Mouse (Mus musculus) midbrain, embryonic 14.5 days (tissue): ENCODE measurements around the gene Fam207a. TPM values are rescaled to one million over a fixed set of nuclear protein-coding genes. Genes with fewer than 3 reads are reported as not detected.

Experiments used
- ATAC-seq: fragments of 200-750 bp; cut with Nextera tagmentation; 2 replicates; pipeline ENCODE4 v1.8.0; 2017; ENCODE audit warnings: moderate number of reproducible peaks, moderate library complexity; ENCODE audit not compliant: low FRiP score, low TSS enrichment
- DNase-seq: peaks from one replicate; pipeline ENCODE4 v3.0.0-alpha.2; 2015
- H3K27ac ChIP-seq: fragments of 300-500 bp; sonication (generic); replicated peaks from 2 replicates; pipeline ENCODE4 v1.5.1; 2014; ENCODE audit warnings: mild to moderate bottlenecking, low read depth, low read length, moderate library complexity
- H3K27me3 ChIP-seq: fragments of 300-500 bp; sonication (generic); 2 replicates; pipeline ENCODE4 v1.6.1; 2014; ENCODE audit warnings: low read length, control low read depth, mixed read lengths; ENCODE audit not compliant: control insufficient read depth, insufficient read depth
- H3K36me3 ChIP-seq: fragments of 300-500 bp; sonication (generic); 2 replicates; pipeline ENCODE4 v1.6.1; 2014; ENCODE audit warnings: low read length, control low read depth; ENCODE audit not compliant: control insufficient read depth, insufficient read depth
- H3K4me1 ChIP-seq: fragments of 300-500 bp; sonication (generic); 2 replicates; pipeline ENCODE4 v1.6.1; 2014; ENCODE audit warnings: mild to moderate bottlenecking, antibody characterized with exemption, low read length, control low read depth; ENCODE audit not compliant: control insufficient read depth, insufficient read depth
- H3K4me2 ChIP-seq: fragments of 300-500 bp; sonication (generic); 2 replicates; pipeline ENCODE4 v1.6.1; 2014; ENCODE audit warnings: mild to moderate bottlenecking, low read length, moderate library complexity
- H3K4me3 ChIP-seq: fragments of 300-500 bp; sonication (generic); replicated peaks from 2 replicates; pipeline ENCODE4 v1.5.1; 2014; ENCODE audit warnings: low read depth, low read length
- H3K9ac ChIP-seq: fragments of 300-500 bp; sonication (generic); replicated peaks from 2 replicates; pipeline ENCODE4 v1.6.1; 2014; ENCODE audit warnings: mild to moderate bottlenecking, low read length, moderate library complexity
- H3K9me3 ChIP-seq: fragments of 300-500 bp; sonication (generic); 2 replicates; pipeline ENCODE4 v1.6.1; 2016; ENCODE audit warnings: low read length, control low read depth, mixed read lengths; ENCODE audit not compliant: control insufficient read depth
- WGBS: fragments of 180-500 bp; shearing (Covaris S2); extraction: QIAGEN DNeasy Blood & Tissue Kit; methylation state at CpG from one replicate; pipeline ENCODE4 v1.1.7; 2014; 5-methylcytosine and 5-hydroxymethylcytosine counted together
- polyA plus RNA-seq: library from polyadenylated mRNA; unstranded; fragments of >200 nt; fragmentation: Nextera tagmentation; extraction: Ambion mirVana; gene quantifications from 2 replicates; pipeline ENCODE4 v1.2.1, GENCODE M21; 2014

The Fam207a gene
- polyA plus RNA-seq, 1 experiment from 2014 or later = 41.2 TPM

DNA sequence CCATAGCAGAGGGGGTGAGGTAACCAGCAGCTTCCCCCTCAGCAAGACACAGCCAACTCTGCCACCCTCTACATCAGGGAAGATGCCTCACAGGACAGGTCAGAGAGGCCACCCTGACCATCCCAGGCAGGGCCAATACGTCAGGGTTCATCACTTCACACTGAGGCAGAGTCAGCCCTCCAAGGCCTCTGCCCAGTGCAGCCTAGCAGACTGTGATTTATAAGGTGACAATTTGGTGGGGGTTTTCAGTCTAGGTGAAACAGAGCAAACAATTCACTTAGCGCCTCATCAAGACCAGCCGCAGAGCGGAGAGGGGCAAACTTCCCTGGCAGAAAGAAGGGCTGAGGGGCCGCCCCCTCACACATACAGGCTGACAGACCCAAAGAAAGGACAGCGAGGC is 17.3 kb downstream of the Fam207a start:
- Histone ChIP-seq H3K4me2 (no peak overlapping the region), H3K27ac (no peak overlapping the region), H3K27me3 (no peaks in the 10 kb centered on the region), H3K4me1 (no peaks in the 10 kb centered on the region), H3K36me3 (peaks cover 70% of the 10 kb centered on the region), H3K4me3 (no peak overlapping the region), H3K9ac (no peak overlapping the region), H3K9me3 (no peaks in the 10 kb centered on the region)
- DNase-seq (no peak), ATAC-seq (no peak)
- 92% methylated on average over 6 of the region's 6 CpGs for WGBS

DNA sequence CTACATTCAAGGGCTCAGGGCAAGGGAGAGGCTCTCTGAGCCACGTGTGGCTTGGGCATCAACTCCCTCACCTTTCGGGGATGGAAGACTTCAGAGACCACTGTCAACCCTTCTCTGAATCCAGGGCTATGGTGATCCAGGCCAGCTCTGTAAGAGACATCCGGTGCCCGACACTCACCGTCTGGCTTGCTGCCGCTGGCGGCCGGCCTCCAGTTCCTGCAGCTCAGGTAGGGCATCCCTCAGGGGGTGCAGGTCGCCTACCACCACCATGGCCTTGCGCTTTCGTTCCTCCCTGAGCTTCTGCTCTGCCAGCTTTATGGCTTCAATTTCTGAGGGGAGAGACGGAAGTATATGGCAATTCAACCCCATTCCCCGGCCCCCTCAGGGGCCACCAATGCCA is 18.4 kb downstream of the Fam207a start:
- Histone ChIP-seq H3K4me2 (no peak overlapping the region), H3K36me3 (peaks cover 62% of the 10 kb centered on the region), H3K27me3 (no peaks in the 10 kb centered on the region), H3K4me1 (no peaks in the 10 kb centered on the region), H3K27ac (no peak overlapping the region), H3K9ac (no peak overlapping the region), H3K4me3 (no peak overlapping the region), H3K9me3 (no peaks in the 10 kb centered on the region)
- ATAC-seq (no peak), DNase-seq (no peak)
- WGBS = 96% methylated on average over 13 of the region's 13 CpGs

DNA sequence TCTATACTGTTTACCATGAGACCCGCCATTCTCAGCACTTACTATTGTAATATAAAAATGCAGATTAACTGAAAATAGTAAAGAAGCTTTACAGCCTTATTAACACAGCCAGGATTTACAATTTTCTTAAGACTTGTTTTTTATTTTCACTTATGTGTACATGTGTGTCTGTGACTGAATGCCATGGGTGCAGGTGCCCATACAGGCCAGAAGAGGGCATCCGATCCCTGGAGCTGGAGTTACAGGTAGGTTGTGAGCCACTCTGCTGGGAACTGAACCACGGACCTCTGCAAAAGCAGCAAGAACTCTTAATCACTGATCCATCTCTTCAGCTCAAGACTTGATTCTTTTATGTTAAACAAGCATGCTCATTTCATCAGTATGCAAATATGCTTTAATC is 22.7 kb downstream of the Fam207a start:
- Histone ChIP-seq H3K4me3 (no peak overlapping the region), H3K27me3 (no peaks in the 10 kb centered on the region), H3K36me3 (peaks cover 66% of the 10 kb centered on the region), H3K4me1 (no peaks in the 10 kb centered on the region), H3K9me3 (no peaks in the 10 kb centered on the region), H3K9ac (no peak overlapping the region), H3K27ac (no peak overlapping the region), H3K4me2 (no peak overlapping the region)
- WGBS = 98% methylated on average over 3 of the region's 3 CpGs
- no peak for ATAC-seq
- no peak for DNase-seq

DNA sequence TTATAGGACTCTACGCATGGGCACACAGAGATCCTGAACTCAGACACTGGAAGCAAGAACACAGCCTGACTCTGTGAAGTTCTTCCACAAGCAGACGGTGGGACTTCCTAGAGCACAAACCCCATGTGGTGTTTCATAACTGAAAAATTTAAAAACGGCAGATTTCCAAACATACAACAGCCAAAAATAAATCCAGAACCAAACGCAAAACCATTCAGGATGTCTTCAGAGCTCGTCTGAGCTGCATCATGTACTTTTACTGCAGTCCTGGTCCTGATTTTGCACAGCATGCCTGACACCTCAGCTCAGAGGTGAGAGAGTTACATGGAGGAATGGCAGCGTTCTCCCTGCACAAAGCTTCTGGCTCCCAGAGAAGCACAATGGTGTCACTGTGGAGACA is 24.0 kb downstream of the Fam207a start:
- Histone ChIP-seq H3K36me3 (peaks cover 68% of the 10 kb centered on the region), H3K27ac (no peak overlapping the region), H3K27me3 (no peaks in the 10 kb centered on the region), H3K4me1 (no peaks in the 10 kb centered on the region), H3K4me3 (no peak overlapping the region), H3K4me2 (no peak overlapping the region), H3K9ac (no peak overlapping the region), H3K9me3 (no peaks in the 10 kb centered on the region)
- DNase-seq (no peak), ATAC-seq (no peak)
- WGBS = 94% methylated on average over 6 of the region's 6 CpGs

DNA sequence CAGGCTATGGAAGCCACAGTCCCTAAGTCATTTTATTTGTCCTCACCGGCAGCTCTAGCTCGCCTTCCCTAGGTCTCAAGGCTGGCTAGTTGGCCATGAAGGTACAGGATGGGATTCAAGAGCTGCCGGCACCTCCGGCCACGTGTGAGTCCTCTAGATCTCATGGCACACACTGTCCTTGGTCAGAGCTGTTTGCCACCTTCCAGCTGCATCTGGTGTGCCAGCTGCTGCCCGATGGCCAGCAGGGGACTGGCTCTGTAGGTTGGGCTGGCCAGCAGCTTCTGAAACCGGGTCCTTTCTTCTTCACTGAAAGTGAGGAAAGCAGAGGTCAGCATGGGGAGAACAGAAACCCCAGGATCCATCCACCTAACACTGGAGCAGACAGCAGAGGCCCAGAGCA is 27.4 kb downstream of the Fam207a start:
- Histone ChIP-seq H3K27ac (no peak overlapping the region), H3K4me1 (no peaks in the 10 kb centered on the region), H3K36me3 (peaks cover 55% of the 10 kb centered on the region), H3K27me3 (no peaks in the 10 kb centered on the region), H3K4me2 (no peak overlapping the region), H3K4me3 (no peak overlapping the region), H3K9ac (no peak overlapping the region), H3K9me3 (no peaks in the 10 kb centered on the region)
- 96% methylated on average over 7 of the region's 7 CpGs for WGBS
- DNase-seq (no peak), ATAC-seq (no peak)

DNA sequence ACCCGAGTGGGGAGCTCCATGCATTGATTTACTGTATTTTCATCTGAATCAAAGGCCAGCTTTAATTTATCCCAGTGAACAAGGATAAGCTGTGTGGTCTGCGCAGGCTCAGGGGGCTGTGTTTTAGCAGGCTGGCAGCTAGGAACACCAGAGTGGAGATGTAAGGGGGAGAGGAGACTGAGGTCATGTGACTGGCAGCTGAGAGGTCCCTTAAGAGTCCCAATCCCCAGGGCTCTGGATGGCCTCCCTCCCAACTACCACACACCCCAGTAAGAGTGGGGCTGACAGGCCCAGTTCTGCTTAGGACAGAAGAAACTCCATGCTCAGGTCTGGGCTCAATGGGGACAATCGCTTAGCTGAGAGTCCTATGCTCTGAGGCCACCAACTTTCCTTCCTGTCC is 29.8 kb downstream of the Fam207a start:
- H3K36me3 ChIP-seq = peaks cover 49% of the 10 kb centered on the region
- DNase-seq (no peak), ATAC-seq (no peak)
- H3K27me3 ChIP-seq = no peaks in the 10 kb centered on the region
- H3K4me1 ChIP-seq = no peaks in the 10 kb centered on the region
- H3K9me3 ChIP-seq = no peaks in the 10 kb centered on the region
- no peak overlapping the region for H3K4me3 ChIP-seq
- no peak overlapping the region for H3K27ac ChIP-seq
- H3K4me2 ChIP-seq = no peak overlapping the region
- 86% methylated on average over 3 of the region's 3 CpGs for WGBS
- no peak overlapping the region for H3K9ac ChIP-seq

DNA sequence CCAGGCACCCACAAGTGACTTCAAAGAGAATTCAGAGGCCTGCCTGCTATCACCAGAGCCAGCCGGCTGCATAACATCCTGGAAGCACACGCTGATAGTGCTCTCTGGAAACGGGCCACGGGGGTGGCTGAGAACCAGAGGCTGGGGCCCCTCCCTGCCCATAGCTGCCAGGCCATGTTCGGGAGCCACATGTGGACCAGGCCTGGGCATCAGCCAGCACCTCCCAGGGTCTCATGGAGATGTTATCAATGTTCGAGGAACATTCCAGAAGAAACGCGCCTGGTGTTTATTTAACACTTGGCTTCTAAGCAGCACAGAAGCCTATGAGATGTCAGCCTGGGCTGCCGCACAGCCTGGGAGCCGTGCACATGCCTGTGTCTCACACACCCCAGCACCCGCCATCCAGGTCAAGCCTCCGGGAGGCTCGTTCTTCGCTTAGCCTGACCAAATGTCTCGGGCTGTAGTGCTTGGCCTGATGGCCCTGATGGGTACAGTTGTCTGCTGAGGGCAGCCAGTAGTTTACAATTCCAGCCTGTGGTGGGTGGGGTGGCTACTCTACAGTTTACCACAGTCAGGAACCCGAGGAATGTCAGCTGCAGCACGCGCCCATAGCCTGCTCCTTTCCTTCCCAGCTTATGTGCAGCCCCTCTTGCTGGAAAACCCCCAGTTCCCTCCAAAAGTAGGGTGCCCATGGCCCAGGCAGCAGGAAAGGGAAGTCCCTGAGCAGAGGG is 31.2 kb downstream of the Fam207a start:
- WGBS = 83% methylated on average over 18 of the region's 18 CpGs
- no peak overlapping the region for H3K27ac ChIP-seq
- no peak for ATAC-seq

DNA sequence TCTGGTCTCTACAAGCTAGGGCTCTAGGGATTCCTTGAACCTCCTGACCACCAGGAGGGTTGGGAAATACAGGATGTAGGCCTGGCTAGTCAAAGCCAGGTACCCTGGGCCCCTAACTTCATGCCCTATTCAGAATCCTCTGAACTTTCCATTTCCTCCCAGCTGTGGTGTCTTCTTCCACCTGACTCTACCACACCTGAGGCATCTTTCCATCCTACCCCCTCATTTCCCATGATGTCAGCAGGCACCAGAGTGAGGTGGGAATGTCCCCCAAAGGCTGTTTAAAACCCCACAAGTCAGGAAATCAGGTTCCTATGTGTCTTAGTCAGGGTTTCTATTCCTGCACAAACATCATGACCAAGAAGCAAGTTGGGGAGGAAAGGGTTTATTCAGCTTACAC is 33.8 kb downstream of the Fam207a start:
- DNase-seq (no peak), ATAC-seq (no peak)
- H3K4me1 ChIP-seq = no peaks in the 10 kb centered on the region
- H3K4me2 ChIP-seq = no peak overlapping the region
- no peak overlapping the region for H3K27ac ChIP-seq
- peaks cover 14% of the 10 kb centered on the region for H3K36me3 ChIP-seq
- no peaks in the 10 kb centered on the region for H3K9me3 ChIP-seq
- no peak overlapping the region for H3K4me3 ChIP-seq
- H3K9ac ChIP-seq = no peak overlapping the region
- no peaks in the 10 kb centered on the region for H3K27me3 ChIP-seq

More for the DNA sequence above, 31.2 kb downstream of the Fam207a start:
- no peak overlapping the region for H3K4me3 ChIP-seq
- no peaks in the 10 kb centered on the region for H3K9me3 ChIP-seq
- no peak overlapping the region for H3K9ac ChIP-seq
- no peaks in the 10 kb centered on the region for H3K27me3 ChIP-seq
- DNase-seq = no peak
- H3K4me1 ChIP-seq = no peaks in the 10 kb centered on the region
- H3K4me2 ChIP-seq = no peak overlapping the region
- H3K36me3 ChIP-seq = peaks cover 40% of the 10 kb centered on the region

DNA sequence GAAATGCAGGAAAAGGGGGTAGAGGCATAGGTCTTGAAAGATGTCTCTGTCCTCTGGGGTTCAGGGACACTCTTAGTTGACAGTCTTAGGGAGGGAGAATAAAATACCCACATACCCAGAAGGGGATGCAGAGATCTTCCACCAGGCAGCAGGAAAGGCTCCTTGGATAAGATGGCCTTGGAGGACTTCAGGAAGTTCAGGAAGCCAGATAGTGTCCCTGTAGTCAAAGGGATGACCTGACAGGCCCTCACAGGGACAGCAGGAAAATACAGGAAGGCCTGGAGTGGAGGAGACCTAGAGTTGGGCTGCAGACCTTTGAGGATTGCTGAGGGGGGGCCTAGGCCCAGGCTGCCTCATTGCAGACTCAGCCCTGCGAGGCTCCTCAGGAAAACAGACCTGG is 35.6 kb downstream of the Fam207a start:
- H3K9me3 ChIP-seq = no peaks in the 10 kb centered on the region
- no peak overlapping the region for H3K9ac ChIP-seq
- ATAC-seq (no peak), DNase-seq (no peak)
- WGBS = 78% methylated on average over 1 of the region's 1 CpGs
- H3K27ac ChIP-seq = no peak overlapping the region
- H3K27me3 ChIP-seq = no peaks in the 10 kb centered on the region
- H3K4me3 ChIP-seq = no peak overlapping the region
- H3K36me3 ChIP-seq = 0 out of 2 replicates have a peak, but pooled peaks cover under 1% of the 10 kb centered on the region
- H3K4me2 ChIP-seq = no peak overlapping the region
- no peaks in the 10 kb centered on the region for H3K4me1 ChIP-seq
